ENCODE assay signal across 10 mouse cellular contexts in genomic region chr4:45508469-45508868, GRCm38 (mm10). TPM values are rescaled to one million over a fixed set of nuclear protein-coding genes. Genes with fewer than 3 reads are reported as not detected.
DNase-seq lines count a peak whose midpoint lies in the region; ATAC-seq lines count a peak whose summit lies in the region.
"Had no signal": no experiment of that assay in that cellular context is flagged by ENCODE, and none has a peak within 500 bp of the region (broad histone marks: within the 10 kb centered on the region; RNA-seq: fewer than 3 reads in every experiment).

No protein-coding gene starts in this region.

- ATAC-seq in neural tube, embryonic 13.5 days (ENCODE audit: low read depth): no peak
- ATAC-seq in hindbrain, embryonic 14.5 days (ENCODE audit: low FRiP score): no peak
- ATAC-seq in stomach, embryonic 15.5 days (ENCODE audit: insufficient read depth, low FRiP score, low read depth): no peak

- H3K9me3 ChIP-seq in neural tube, embryonic 13.5 days: no peaks in the 10 kb centered on the region
- no peaks in the 10 kb centered on the region for H3K9me3 ChIP-seq in hindbrain, embryonic 14.5 days (ENCODE audit: control insufficient read depth, low read length)
- no peaks in the 10 kb centered on the region for H3K9me3 ChIP-seq in stomach, embryonic 15.5 days

- peaks cover 66% of the 10 kb centered on the region for H3K4me1 ChIP-seq in neural tube, embryonic 13.5 days (replicated peaks)
- H3K4me1 ChIP-seq in hindbrain, embryonic 14.5 days (replicated peaks; ENCODE audit: control insufficient read depth, insufficient read depth, low read length): peaks cover 28% of the 10 kb centered on the region
- H3K4me1 ChIP-seq in stomach, embryonic 15.5 days: peaks cover 42% of the 10 kb centered on the region

- H3K4me2 ChIP-seq in neural tube, embryonic 13.5 days: no peak overlapping the region
- no peak overlapping the region for H3K4me2 ChIP-seq in hindbrain, embryonic 14.5 days (replicated peaks)
- no peak overlapping the region for H3K4me2 ChIP-seq in stomach, embryonic 15.5 days

- H3K27ac ChIP-seq in neural tube, embryonic 13.5 days (replicated peaks): peak overlapping the region; percentile 42; the same call in 1 of the 2 replicates
- peak overlapping the region; percentile 52; the same call in 1 of the 2 replicates for H3K27ac ChIP-seq in hindbrain, embryonic 14.5 days
- H3K27ac ChIP-seq in stomach, embryonic 15.5 days: peak overlapping the region; percentile 46; the same call in 1 of the 2 replicates

- no peak overlapping the region for H3K4me3 ChIP-seq in neural tube, embryonic 13.5 days
- no peak overlapping the region for H3K4me3 ChIP-seq in hindbrain, embryonic 14.5 days (replicated peaks; ENCODE audit: low read length)
- no peak overlapping the region for H3K4me3 ChIP-seq in stomach, embryonic 15.5 days (replicated peaks)

- no peak overlapping the region for H3K9ac ChIP-seq in neural tube, embryonic 13.5 days
- H3K9ac ChIP-seq in hindbrain, embryonic 14.5 days: no peak overlapping the region
- H3K9ac ChIP-seq in stomach, embryonic 15.5 days: no peak overlapping the region

- WGBS in neural tube, embryonic 13.5 days: 53% methylated on average over 6 of the region's 6 CpGs
- WGBS in hindbrain, embryonic 14.5 days: 37% methylated on average over 6 of the region's 6 CpGs
- WGBS in stomach, embryonic 15.5 days: 53% methylated on average over 6 of the region's 6 CpGs

- DNase-seq in heart, adult 11 months: peak; percentile 95
- no peak for DNase-seq in heart, adult 8-10 months (ENCODE audit: low spot score)
- DNase-seq in neural tube, embryonic 10.5 days (ENCODE audit: extremely low spot score, low spot score): no peak
- no peak for DNase-seq in hindbrain, embryonic 14.5 days (ENCODE audit: low spot score)
- DNase-seq in ovary, postnatal 10 days (ENCODE audit: low spot score): no peak
- DNase-seq in c-Kit-positive CD71-positive TER-119-positive erythroid progenitor cells, embryonic 14.5 days (ENCODE audit: low spot score): no peak
- DNase-seq: cerebellum, adult 9-11 months; lung, adult 18-20 months had no signal

- H3K36me3 ChIP-seq in neural tube, embryonic 13.5 days: no peaks in the 10 kb centered on the region
- H3K36me3 ChIP-seq in hindbrain, embryonic 14.5 days (replicated peaks; ENCODE audit: control insufficient read depth, insufficient read depth): no peaks in the 10 kb centered on the region
- no peaks in the 10 kb centered on the region for H3K36me3 ChIP-seq in stomach, embryonic 15.5 days

- H3K27me3 ChIP-seq in neural tube, embryonic 13.5 days: no peaks in the 10 kb centered on the region; the same call in 1 of the 2 replicates
- H3K27me3 ChIP-seq in hindbrain, embryonic 14.5 days (ENCODE audit: control insufficient read depth, insufficient read depth, low read length): no peaks in the 10 kb centered on the region
- H3K27me3 ChIP-seq in stomach, embryonic 15.5 days (replicated peaks): no peaks in the 10 kb centered on the region

RNA-seq across cellular contexts. Expression of gene Shb, which starts 23.8 kb away (rescaled TPM):
- total RNA-seq in heart, adult 8-10 months (2022): 10 to 100 TPM; 23.7 to 44.2 (median 32.3) TPM
- 4.0 and 4.2 TPM in 2 replicates for polyA plus RNA-seq in neural tube, embryonic 13.5 days (2015; fragmentation: Nextera tagmentation; extraction: Ambion mirVana)
- 8.7 and 9.9 TPM in 2 replicates for polyA plus RNA-seq in hindbrain, embryonic 14.5 days (2014; fragmentation: Nextera tagmentation; extraction: Ambion mirVana)
- 5.4 and 5.8 TPM in 2 replicates for polyA plus RNA-seq in stomach, embryonic 15.5 days (2015; fragmentation: Nextera tagmentation; extraction: Ambion mirVana)
